Mouse (Mus musculus) lung, postnatal 0 days (tissue): Measurements from ENCODE around the gene Gm20388. TPM values are rescaled to one million over a fixed set of nuclear protein-coding genes. Genes with fewer than 3 reads are reported as not detected.

Source experiments
- ATAC-seq: fragments of 200-750 bp; cut with Nextera tagmentation; 2 replicates; pipeline ENCODE4 v1.8.0; 2017; ENCODE audit warnings: moderate library complexity
- DNase-seq: peaks from one replicate; pipeline ENCODE4 v3.0.0-alpha.2; 2016; ENCODE audit warnings: low spot score
- H3K27ac ChIP-seq: fragments of 300-500 bp; sonication (generic); 2 replicates; pipeline ENCODE4 v1.5.1; 2014; ENCODE audit warnings: antibody characterized with exemption, mild to moderate bottlenecking, low read length, mixed read lengths
- H3K27me3 ChIP-seq: fragments of 300-500 bp; sonication (generic); replicated peaks from 2 replicates; pipeline ENCODE4 v1.6.1; 2014; ENCODE audit warnings: low read length, mixed read lengths; ENCODE audit not compliant: insufficient read depth
- H3K36me3 ChIP-seq: fragments of 300-500 bp; sonication (generic); 2 replicates; pipeline ENCODE4 v1.6.1; 2014; ENCODE audit warnings: low read length, mixed read lengths; ENCODE audit not compliant: insufficient read depth
- H3K4me1 ChIP-seq: fragments of 300-500 bp; sonication (generic); 2 replicates; pipeline ENCODE4 v1.6.1; 2014; ENCODE audit warnings: antibody characterized with exemption, low read depth, low read length, mixed read lengths; ENCODE audit not compliant: insufficient read depth
- H3K4me2 ChIP-seq: fragments of 300-500 bp; sonication (generic); replicated peaks from 2 replicates; pipeline ENCODE4 v1.6.1; 2014; ENCODE audit warnings: low read depth, mild to moderate bottlenecking, low read length, moderate library complexity, mixed read lengths
- H3K4me3 ChIP-seq: fragments of 300-500 bp; sonication (generic); 2 replicates; pipeline ENCODE4 v1.5.1; 2014; ENCODE audit warnings: low read depth, low read length
- H3K9ac ChIP-seq: fragments of 300-500 bp; sonication (generic); replicated peaks from 2 replicates; pipeline ENCODE4 v1.6.1; 2014; ENCODE audit warnings: low read depth, mild to moderate bottlenecking
- H3K9me3 ChIP-seq: fragments of 300-500 bp; sonication (generic); 2 replicates; pipeline ENCODE4 v1.6.1; 2016; ENCODE audit warnings: low read length, mixed read lengths
- CTCF ChIP-seq: IDR thresholded peaks from 2 replicates; pipeline ENCODE4 v1.5.1; 2016; ENCODE audit warnings: antibody characterized with exemption, mild to moderate bottlenecking
- EP300 ChIP-seq: IDR thresholded peaks from 2 replicates; pipeline ENCODE4 v1.6.1; 2016; ENCODE audit warnings: antibody characterized with exemption, mild to moderate bottlenecking, control low read depth
- WGBS: fragments of 180-500 bp; shearing (Covaris S2); extraction: QIAGEN DNeasy Blood & Tissue Kit; methylation state at CpG from one replicate; pipeline ENCODE4 v1.1.7; 2014; 5-methylcytosine and 5-hydroxymethylcytosine counted together
- polyA plus RNA-seq: library from polyadenylated mRNA; unstranded; fragments of >200 nt; fragmentation: Nextera tagmentation; extraction: Ambion mirVana; gene quantifications from 2 replicates; pipeline ENCODE4 v1.2.1, GENCODE M21; 2015

Gm20388 gene
- polyA plus RNA-seq, 1 experiment from 2014 or later, result not detected

GRCm38 (mm10) chr8:122685097-122685861 is 2774.6 kb downstream of the Gm20388 start:
- no peak for DNase-seq
- Histone ChIP-seq H3K4me1 (no peaks in the 10 kb centered on the region), H3K9me3 (no peaks in the 10 kb centered on the region), H3K4me2 (no peak overlapping the region), H3K36me3 (no peaks in the 10 kb centered on the region), H3K27ac (no peak overlapping the region), H3K27me3 (peaks cover 23% of the 10 kb centered on the region), H3K4me3 (no peak overlapping the region), H3K9ac (no peak overlapping the region)
- ATAC-seq, result no peak
- WGBS, result 30% methylated on average over 19 of the region's 19 CpGs
- TF ChIP-seq CTCF, result no peak
- TF ChIP-seq EP300, result no peak

GRCm38 (mm10) chr8:122686879-122687278 is 2776.2 kb downstream of the Gm20388 start:
- Histone ChIP-seq H3K9ac (no peak overlapping the region), H3K4me3 (no peak overlapping the region), H3K9me3 (no peaks in the 10 kb centered on the region), H3K27ac (no peak overlapping the region), H3K36me3 (no peaks in the 10 kb centered on the region), H3K4me2 (no peak overlapping the region), H3K27me3 (peaks cover 15% of the 10 kb centered on the region; the same call in 1 of the 2 replicates), H3K4me1 (no peaks in the 10 kb centered on the region)
- 40% methylated on average over 9 of the region's 9 CpGs for WGBS
- ATAC-seq (no peak), DNase-seq (no peak)
- TF ChIP-seq CTCF (no peak), EP300 (no peak)

DNA sequence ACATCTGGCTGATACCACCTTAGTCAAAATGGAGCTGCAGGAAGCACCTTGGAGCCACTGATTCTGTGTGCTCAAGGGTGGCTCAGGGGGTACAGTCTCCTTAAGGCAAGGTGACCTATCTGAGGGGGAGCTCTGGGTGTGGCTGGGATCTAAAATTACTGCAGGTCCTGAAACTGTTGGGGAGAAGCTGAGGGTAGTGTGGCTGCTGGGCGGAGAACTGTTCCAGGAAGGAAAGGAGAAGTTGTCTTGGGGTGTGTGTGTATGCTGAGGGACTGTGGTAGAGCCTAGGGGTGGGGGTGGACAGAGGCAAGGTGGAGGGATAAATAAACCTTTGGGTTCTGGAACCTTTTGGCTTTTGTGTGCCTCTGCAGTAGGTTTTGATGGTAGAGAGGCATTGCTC is 2778.7 kb downstream of the Gm20388 start:
- no peak overlapping the region for H3K27ac ChIP-seq
- no peaks in the 10 kb centered on the region for H3K36me3 ChIP-seq
- no peaks in the 10 kb centered on the region for H3K9me3 ChIP-seq
- no peaks in the 10 kb centered on the region for H3K4me1 ChIP-seq
- DNase-seq, result no peak
- ATAC-seq, result no peak
- 88% methylated on average over 1 of the region's 1 CpGs for WGBS
- no peak overlapping the region for H3K9ac ChIP-seq
- H3K27me3 ChIP-seq, result peaks cover 12% of the 10 kb centered on the region; the same call in 1 of the 2 replicates
- no peak overlapping the region for H3K4me3 ChIP-seq
- no peak overlapping the region for H3K4me2 ChIP-seq
- no peak for TF ChIP-seq CTCF
- no peak for TF ChIP-seq EP300

DNA sequence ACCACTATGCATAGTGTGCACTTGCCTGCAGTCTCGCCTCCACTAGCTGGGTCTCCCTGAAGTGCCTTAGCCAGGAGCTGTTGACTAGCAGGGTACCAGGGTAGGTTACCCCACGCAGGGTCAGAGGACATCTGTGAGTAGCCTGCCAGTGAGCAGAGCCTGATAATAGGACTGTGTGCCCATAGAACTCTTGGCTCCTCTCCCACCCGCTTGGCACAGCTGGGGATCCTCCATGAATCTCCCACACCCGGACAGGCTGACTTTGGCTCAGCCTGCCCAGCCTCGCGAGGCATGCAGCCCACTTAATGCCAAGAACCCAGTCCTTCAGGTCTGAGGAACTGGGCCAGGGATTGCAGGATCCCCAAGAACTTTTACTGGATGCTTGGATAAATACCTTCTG is 2780.4 kb downstream of the Gm20388 start:
- no peak overlapping the region for H3K27ac ChIP-seq
- H3K9me3 ChIP-seq, result no peaks in the 10 kb centered on the region
- 0 out of 2 replicates have a peak, but pooled peaks cover 8% of the 10 kb centered on the region for H3K27me3 ChIP-seq
- H3K4me3 ChIP-seq, result no peak overlapping the region
- WGBS, result 80% methylated on average over 6 of the region's 6 CpGs
- H3K4me2 ChIP-seq, result no peak overlapping the region
- ATAC-seq (no peak), DNase-seq (no peak)
- H3K4me1 ChIP-seq, result no peaks in the 10 kb centered on the region
- TF ChIP-seq EP300, result no peak
- no peak for TF ChIP-seq CTCF
- no peaks in the 10 kb centered on the region for H3K36me3 ChIP-seq
- no peak overlapping the region for H3K9ac ChIP-seq

DNA sequence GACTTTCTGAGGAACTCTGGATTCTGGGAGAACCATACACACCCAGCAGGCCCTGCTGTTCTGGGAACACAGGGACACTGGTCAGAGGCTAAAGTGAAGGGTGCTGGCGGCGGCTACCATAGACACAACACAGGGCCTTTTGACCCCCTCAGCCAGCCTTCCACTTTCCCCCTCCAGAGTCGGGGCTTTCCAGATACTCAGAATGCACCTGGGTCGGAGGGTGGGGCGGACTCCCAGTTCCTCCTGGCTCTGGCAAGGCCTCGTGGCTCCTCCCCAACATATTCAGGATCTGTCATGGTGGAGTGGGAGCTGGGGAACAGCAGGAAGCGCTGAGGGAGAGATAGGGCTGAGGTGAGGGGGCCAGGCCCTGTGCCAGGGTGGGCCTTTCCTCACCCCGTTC is 2781.5 kb downstream of the Gm20388 start:
- Histone ChIP-seq H3K4me3 (no peak overlapping the region), H3K4me1 (no peaks in the 10 kb centered on the region), H3K27me3 (no peaks in the 10 kb centered on the region), H3K9ac (no peak overlapping the region), H3K27ac (no peak overlapping the region), H3K4me2 (no peak overlapping the region), H3K36me3 (no peaks in the 10 kb centered on the region), H3K9me3 (no peaks in the 10 kb centered on the region)
- ATAC-seq (no peak), DNase-seq (no peak)
- TF ChIP-seq CTCF (no peak), EP300 (no peak)
- WGBS, result 74% methylated on average over 8 of the region's 8 CpGs

DNA sequence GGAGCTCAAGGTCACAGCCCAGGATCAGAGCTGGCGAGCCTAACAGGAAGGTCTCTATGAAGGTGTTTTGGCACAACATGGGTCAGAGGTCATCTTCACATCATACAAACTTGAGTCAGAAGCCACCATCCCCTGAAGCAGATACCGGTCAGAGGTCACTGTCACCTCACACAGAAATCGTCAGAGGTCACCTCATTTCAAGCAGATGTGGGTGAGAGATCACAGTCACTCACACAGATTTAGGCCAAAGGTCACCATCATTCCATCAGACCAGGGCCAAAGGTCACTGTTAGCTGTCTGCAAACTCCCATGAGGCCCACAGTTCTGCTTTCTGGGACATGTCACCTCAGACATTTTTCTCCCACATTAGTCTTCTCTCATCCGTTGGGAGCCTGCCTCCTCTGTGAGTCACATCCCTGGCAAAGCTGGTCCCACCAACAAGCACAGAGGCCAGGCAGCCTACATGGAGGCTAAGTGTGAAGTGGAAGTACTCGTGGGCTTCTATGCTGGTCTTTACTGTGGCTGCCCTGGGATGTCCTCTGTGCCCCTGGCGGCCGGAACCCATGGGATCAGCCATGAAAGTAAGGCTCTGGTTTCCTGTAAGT is 2784.9 kb downstream of the Gm20388 start:
- no peak overlapping the region for H3K4me2 ChIP-seq
- TF ChIP-seq EP300 (peak; percentile 44; the same call in 1 of the 2 replicates), CTCF (no peak)

More for the DNA sequence above, 2784.9 kb downstream of the Gm20388 start:
- no peaks in the 10 kb centered on the region for H3K9me3 ChIP-seq
- no peaks in the 10 kb centered on the region for H3K27me3 ChIP-seq
- ATAC-seq (peak; percentile 21), DNase-seq (peak; percentile 23)
- no peaks in the 10 kb centered on the region for H3K36me3 ChIP-seq
- no peak overlapping the region for H3K4me3 ChIP-seq
- no peak overlapping the region for H3K9ac ChIP-seq
- WGBS, result 62% methylated on average over 7 of the region's 7 CpGs
- peaks cover 4% of the 10 kb centered on the region; the same call in 1 of the 2 replicates for H3K4me1 ChIP-seq
- H3K27ac ChIP-seq, result no peak overlapping the region
